Mouse (Mus musculus) 416B (cell line): ENCODE results near the gene Dnm1.
"Not testable (repeated sequence)": the region's sequence is repeated elsewhere in the genome, so short reads cannot be mapped to it uniquely, and the experiment has no call there.

Experiments
- DNase-seq: peaks from one replicate; pipeline ENCODE4 v3.0.0; 2011; ENCODE audit warnings: low read depth

Gene Dnm1

DNA sequence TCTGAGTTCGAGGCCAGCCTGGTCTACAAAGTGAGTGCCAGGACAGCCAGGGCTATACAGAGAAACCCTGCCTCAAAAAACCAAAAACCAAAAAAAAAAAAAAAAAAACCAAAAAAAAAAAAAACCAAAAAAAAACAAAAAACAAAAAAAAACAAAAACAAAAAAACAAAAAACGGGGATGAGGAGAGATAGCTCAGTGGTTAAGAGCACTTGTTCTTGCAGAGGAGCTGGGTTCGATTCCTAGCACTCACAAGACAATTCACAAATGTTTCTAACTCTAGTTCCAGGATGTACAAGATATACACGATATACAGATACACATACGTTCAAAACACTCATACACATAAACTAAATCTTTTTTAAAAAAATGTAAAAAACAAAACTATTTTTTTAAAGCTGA is 9.1 kb upstream of the Dnm1 start:
- DNase-seq = not testable (repeated sequence)

DNA sequence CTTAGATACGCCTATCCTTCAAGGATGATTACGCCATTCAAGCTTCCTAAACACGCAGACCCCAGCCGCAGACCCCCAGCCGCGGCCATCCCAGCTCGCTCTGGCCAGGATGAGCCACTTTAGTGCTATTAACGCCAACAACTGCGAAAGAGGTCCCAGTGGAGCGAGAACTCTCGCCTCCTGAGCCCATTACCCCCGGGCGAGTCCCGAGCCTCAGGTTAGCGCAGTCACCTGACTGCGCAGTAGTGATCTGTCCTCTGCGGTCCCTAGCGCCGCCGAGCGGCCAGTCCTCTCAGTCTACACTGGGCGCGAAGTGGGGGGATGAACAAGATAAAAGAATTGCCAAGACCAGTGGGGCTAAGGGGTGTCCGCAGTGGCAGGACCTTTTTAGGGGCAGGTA is 8.3 kb upstream of the Dnm1 start:
- no peak for DNase-seq

DNA sequence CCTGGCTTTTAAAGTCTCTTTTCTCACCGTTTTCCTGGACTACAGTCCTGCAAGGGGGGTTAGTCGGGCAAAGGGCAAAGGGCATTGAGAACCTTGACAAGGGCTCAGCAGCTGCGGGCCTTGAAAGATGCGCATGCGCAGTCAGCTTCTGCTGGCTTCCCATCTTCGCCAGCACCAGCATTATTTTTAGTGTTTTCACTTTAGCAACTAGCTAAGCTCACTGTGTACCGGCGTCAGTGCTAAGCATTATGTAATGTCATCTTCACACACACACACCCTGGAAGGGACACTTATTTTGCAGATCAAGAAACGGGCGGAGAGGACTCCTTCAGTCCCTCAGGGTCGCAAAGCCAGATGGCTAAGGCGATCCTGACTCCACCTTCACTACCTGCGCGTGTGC is 7.6 kb upstream of the Dnm1 start:
- peak; percentile 21 for DNase-seq

DNA sequence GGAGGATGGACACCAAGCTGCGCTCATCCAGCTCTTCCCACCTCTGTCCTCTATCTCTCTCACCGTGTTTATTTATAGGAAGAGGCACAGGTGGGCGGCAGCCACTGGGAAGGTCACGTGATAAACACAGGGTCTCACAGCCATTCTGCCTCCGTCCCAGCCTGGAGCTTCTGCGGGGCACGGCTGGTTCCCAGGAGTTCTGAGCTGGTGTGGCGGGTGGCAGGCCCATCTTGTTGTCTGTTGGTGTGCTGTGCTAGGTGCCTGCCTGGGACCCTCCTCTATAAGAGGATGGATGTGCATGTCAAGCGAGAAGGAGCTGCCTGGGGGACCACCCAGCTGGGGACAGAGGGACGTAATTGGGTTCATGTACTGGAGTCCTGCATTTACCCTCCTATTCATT is 5.2 kb upstream of the Dnm1 start:
- DNase-seq = no peak

DNA sequence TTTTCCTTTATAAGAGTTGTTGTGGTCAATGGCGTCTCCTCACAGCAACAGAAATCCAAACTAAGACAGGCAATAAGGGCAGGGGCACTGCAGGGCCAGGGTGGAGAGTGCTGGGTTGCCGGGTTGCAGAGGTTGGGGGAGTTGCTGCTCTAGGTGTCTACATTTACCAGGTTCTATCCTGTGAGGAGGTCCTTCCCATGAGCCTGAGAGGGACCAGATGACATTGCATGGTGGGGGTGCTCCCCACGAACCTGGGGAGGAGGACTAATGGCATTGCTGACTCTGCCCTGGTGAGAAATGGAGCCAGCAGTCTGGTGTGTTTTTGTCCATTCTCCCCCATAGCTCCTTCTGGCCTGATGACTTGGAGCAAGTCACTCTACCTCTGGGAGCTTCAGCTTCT is 4.6 kb upstream of the Dnm1 start:
- no peak for DNase-seq

DNA sequence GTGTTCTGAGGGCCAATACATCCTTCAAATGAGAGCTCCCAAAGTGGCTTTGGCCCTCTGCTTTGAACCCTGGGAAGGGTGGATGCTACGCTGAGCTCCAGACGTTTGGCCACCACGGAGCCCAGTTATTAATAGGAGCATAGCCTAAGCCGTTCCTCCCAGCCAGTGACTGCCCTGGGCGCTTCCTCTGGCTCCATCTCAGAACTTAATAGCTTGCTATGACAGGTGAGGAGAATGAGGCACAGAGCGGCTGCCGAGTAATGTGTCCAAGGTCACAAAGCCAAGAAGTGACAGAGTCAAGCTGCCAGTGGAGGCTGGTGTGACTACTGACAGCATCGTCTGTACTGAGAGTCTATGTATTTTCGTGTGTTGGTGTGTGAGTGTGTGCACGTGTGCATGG is 3.1 kb upstream of the Dnm1 start:
- DNase-seq = no peak

DNA sequence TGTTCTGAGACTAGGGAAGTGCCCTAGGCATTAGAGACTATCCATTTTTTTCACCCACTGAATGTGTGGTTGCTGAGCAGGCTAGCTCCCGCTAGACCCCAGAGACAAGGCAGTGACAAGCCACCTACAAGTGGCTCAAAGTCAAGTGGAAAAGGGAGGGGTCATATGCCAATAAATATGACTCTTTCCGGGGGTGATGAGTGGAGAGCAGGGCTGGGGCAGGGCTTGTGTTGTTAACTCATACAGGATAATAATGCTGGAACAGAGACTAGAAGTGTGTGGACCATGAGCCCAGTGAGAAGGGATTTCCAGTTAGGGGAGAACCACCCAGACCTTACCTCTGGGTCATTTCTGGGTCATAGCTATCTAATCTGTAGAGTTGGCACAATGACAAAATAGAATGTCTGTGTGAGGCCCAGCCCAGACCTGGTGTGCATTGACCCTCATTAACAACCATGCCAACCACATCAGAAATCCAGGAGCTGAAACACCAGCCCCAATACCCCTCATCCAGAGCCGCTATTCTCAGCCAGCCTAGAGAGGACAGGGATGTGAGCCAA is 1.3 kb upstream of the Dnm1 start:
- DNase-seq = no peak

DNA sequence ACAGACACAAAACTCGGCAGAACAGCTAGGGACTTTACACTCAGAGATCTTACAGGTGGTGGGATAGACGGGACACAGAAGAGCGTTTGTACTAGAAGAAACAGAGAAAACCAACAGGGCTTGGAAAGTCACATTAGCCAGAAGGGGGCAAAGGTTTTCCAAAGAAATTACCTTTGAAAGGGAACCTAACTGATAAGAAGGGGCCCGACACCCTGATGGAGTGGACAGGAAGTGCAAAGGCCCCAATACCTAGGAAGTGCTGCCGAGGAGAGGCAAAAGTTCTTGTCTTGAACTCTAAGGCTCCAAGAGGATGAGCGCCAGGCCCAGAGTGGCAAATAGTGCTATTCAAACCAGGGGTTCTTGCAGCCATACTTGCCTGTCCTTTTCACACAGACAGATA is 698 bp upstream of the Dnm1 start:
- no peak for DNase-seq

DNA sequence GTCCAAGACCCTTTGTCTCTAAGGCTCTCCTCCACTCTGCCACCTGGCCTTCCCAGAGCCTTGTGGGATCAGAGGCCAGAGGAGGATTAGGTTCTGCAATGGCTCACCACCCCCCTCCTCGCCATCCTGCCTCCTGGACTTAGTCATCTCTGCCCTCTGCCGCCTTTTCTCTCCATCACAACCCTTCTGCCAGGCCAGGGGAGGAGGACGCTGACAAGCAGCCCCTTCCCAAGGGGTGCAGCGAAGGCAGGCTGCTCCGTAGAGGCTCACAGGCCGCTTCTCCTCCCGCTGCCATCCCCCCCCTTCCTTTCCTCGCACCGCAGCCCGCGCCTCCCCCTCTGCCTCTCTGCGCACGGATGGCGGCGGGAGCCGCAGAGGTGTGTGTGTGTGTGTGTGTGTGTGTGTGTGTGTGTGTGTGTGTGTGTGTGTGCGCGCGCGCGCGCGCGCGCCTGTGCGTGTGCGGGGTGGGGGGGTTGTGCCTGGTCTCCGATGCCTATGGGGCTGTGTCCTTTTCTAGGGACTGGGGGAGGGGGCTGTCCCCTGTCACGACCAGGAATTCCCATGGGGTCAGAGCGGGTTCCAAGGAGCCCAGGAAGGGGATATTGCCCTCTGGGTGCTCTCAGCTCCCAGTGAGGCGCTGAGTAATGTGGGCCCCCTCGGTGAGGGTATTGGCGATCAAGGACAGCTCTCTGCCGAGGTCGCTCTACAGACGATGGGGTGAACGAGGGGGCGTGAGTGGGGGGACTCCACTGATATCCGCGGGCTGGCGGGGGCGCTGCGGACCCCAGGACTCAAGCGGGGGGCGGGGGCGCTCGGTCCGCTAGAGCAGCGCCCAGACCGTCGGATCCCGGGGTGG is 759 bp downstream of the Dnm1 start, which contains the start of gene Ciz1:
Ciz1 (plus strand) TSS at position 177 of the 856 bp plus-strand sequence.
- DNase-seq = peak; percentile 47

DNA sequence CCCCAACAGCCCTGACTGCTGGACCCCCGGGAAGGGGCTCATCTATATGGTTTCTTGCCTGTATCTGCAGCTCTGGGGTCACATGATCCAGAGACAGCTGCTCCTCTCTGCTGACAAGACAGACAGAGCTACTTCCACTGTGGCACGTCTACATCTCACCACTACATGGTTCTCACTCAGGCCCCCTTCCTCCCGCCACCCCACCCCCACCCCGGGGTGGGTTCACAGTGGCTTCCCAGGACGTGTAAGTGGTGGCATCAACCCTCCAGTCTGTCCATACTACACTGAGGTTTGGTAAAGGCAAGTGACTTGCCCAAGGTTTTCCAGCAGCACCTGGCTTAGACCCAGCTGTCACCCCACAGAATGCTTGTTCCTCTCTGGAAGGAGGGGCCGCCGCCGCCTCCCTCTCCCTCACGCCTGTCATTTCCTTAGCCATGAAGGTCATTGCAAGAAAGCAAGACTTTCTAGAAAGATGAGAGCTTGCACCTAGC is 1.6 kb downstream of the Dnm1 start:
- peak; percentile 39 for DNase-seq

DNA sequence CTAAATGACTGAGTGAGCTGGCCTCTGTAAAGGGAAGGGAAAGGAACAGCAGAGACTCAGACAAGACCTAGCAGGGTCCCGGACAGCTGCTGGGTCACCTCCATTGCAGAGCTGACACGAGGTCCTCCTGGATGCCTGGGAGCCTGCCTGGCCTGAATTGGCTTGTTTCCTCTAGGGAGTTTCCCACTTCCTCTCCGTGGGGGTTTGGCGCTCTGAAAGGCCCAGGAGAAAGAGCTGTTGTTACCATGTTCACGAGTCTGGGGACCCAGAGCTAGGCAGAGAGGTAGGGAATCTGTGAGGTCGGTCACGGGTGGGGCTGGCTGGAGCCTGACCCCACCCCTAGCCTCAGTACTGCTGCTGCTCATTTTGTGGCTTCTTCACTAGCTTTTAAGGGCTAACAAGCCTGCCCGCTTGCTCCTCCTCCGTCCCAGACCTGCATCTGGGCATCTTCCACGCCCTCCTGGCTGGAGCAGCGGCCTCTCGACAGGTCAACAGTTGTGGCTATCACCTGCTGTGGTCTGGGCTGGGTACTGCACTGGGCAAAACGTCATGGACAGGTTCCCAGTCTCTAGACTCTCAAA is 2.6 kb downstream of the Dnm1 start:
- no peak for DNase-seq

DNA sequence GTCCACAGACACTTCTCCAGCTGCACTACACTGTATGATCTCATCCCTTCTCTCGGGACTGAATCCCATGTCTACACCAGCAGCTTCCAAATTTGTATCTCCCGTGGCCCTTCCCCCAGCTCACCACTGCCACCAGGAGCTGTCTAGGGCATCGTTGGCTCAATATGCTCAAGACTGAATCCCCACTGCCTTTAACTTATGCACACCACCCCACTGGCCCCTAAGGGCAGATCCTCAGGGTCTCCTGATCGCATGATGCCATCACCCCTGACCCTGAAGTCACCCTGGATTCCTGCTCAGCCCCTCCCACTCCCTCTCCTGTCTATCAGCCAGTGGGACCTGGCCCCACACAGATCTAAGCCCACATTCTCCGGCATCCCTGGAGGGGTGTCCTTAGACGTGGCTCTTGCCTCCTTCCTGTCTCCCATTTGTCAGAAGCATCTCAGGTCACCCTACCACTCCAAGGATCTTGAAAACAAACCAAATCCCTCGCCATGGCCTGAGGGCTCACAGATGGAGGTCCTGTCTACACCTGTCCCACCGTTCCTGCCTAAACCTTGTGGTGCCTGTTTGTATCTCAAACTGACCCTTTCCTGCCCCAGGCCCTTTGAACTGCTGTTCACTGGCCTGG is 3.4 kb downstream of the Dnm1 start:
- no peak for DNase-seq

DNA sequence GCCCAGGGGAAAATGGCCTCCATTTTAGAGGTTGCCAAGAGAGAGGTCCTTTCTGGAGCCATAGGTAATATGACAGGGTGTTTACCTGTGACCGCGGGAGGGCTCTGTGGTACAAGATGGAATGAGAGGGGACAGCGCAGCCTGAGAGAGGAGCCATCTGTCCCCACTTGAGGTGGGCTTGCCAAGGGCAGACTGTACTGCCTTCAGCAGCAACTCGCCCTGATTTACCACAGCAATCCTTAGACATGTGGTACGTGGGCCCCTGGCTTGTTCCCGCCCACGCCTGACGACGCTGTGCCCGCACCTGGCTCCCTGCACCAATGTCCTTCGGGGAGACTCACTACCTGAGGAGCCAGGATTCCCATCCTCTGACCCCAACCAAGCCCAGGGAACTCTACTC is 4.8 kb downstream of the Dnm1 start:
- no peak for DNase-seq

DNA sequence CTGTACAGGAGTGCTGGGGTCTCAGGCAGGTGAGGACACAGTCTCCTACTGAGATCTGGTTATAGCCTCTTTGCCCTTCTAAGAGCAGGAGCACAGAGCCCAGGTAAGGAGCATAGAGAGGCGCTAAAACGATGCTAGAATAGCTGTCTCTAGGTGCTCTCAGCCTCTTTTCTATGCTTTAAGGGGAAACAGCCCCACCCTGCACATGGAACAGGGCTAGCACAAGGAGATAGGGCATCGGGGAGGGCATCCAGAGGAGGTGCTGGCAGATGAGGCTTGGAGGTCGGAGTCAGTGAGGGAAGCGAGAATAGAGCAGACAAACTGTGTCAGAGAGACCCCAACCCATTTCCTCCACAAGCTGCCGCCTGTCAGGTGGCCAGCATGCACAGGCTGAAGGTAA is 6.1 kb downstream of the Dnm1 start:
- no peak for DNase-seq

DNA sequence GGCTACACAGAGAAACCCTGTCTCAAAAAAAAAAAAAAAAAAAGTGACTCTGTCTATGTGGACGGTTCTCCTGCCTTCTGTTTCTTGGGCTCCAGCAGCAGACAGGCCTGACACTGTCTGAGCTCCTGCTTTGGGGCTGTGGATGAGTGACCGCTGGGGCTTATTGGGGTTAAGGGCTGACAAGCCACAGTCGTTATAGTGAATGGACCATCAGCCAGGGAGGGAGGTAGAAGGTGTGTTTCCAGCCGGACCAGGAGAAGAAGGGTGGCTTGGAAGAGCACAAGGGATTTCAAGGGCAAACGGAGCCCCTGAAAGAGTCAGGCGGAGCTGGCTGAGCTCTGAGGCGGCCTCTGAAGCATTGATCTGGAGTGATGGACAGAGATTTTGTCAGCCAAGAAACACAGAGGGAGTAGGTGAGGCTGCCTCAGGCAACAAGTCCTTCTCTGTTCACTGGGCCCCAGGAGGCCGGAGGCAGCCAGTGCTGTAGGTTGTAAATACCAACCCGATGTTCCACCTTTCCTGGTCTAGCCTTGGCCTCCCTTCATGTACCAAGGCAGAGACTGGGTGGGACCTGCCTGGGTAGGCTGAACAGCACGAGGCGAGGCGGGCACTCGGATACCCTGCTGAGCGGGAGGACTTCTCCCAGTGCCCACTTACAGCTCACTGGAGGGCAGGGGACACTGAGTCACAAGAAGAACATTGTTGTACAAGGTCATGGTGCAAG is 8.4 kb downstream of the Dnm1 start:
- no peak for DNase-seq

DNA sequence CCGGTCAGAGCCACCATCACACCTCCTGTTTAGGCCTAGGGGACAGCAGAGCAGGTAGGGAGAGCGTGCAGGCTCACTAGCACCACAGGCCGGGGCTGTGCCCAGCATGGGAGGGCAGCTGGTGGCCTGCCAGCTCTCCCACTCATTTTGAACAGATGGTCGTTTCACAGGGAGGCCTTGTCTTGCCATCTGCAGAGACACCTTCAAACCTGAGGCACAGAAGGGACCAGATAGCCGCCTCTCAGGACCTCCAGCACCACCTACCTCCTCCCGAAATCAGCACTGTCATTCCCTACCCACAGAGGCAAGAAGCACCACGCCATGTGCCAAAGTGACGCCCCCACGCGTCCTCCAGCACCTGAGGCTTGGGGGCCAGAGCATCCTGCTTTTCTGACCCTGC is 9.1 kb downstream of the Dnm1 start:
- no peak for DNase-seq

DNA sequence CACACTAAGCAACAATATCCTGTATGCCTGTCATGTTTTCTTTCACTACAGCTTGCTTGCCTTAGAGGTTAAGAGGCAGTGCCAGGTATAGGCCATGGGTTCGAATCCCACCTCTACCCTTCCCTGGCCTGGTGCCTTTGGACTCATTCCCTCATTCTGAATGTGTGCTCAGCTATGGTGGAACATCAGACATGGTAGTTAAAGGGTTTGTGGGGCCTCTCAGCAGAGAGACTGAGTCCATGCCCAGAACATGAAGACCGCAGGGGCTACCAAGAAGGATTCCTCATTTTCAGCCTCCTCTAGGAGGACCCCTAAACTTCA is 9.8 kb downstream of the Dnm1 start:
- DNase-seq = no peak

DNA sequence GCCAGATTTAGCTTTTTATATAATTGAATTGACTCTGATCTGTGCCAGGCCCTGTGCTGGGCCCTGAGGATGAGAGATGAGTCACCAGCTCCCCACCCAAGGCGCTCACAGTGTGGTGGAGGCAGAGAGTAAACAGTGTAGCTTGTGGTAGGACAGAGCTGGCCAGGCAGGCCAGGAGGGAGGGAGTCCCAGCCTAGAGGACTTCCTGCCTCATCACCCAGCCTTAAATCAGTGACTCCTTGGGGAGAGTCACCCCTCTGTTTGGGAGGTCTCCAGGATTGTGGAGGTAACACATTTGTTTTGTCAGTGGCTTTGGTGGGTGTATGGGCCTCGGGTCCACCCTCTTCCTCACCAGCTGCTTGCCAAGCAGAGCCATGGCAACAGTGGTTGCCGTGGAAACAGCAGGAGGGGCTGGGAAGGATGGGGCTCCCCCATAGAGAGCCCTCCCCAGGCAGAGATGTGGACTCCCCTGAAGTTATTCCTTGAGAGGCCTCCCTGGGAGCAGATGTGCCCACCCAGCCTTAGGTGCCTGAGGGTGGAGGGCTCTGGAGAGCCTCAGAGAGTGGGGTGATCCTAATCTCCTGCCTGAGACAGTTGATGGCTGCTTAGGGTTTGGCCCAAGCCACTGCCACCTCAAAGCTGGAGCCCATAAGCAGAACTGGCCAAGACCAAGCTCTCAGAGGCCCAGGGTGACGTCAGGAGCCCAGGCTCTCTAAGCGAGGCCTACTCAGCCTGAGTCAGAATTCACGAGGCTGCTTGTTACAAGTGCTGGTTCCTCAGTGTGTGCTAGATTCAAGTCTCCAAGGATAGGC is 10.4 kb downstream of the Dnm1 start:
- DNase-seq = peak; percentile 49

DNA sequence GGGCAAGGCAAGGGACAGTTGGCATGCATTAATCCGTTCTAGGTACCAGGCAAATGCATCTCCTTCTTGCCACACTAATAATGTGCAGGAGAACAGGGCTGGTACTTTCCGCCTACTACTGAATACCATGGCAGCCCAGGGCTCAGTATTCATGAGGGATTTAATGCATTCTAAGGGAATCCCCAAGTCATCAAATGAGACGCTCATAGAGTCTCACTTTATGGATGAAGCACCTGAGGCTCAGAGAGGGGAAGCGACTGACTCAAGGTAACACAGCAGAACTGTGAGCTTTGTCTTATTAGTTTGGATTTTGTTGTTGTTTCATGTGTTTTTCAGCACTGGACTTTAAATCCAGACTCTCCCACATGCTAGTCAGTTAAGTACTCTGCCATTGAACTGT is 11.1 kb downstream of the Dnm1 start:
- DNase-seq = no peak

DNA sequence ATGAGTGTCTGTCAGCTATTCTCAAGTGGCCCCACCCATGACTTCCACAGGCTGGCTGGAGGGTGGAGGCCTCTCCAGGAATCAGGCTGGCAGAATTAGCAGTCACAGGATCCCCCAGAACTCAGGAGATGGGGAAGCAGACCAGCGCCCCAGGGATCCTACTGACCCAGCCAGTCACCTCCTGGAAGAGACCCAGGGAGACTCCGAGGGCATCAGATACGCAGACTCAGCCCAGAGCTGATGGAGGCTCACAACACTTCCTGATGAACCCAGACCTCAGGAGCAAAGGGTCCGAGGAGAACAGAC is 11.6 kb downstream of the Dnm1 start:
- DNase-seq = no peak

DNA sequence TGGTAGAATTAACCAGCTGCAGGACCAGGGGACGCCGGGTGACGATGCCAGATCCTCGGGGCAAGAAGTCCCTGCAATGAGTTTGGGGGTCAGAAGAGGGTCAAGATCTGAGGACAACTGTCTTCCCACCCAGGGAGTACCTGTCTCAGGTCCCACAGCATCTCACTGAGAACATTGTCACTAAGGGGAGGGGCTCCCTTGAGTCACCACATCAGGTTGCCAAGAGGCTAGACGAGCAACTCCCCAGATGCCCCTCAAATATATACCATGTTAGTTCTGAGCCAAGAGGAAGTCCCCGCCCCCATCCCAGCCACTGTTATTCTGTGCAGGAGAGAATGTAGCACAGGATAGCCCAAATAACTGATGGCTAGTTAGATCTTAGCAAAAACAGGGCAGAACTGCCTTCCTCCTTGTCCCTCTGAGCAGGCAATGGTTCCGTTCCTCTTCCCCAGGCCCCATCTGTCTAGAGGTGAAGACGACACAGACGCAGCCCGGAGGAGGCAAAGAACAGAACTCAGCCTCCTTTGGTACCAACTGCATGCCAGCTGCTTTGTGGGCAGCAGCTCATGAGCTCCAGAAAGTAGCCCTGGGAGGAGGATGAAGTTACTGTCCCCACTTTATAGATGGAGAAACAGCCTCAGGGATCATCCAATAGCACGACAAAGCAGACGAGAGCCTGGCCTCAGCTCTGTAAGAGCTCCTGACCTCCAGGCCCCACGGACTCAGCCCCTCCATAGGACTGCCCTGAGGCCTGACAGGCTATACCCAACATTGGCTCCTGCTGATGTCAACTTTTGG is 12.1 kb downstream of the Dnm1 start:
- no peak for DNase-seq
